Mouse (Mus musculus) right cerebral cortex, postnatal 25 days (tissue): Measurements from ENCODE around the gene Hspb1.

ENCODE experiments used
- DNase-seq: peaks from one replicate; pipeline ENCODE4 v3.0.0; 2022

Gene Hspb1

GRCm38 (mm10) chr5:135887675-135888102, at the start of gene Hspb1:
TSS of gene Hspb1 (plus strand) at chr5:135887919.
- no peak for DNase-seq

- no peak for DNase-seq
These were observed 46.1 kb upstream of the Hspb1 start for GRCm38 (mm10) chr5:135841651-135842050.

GRCm38 (mm10) chr5:135843418-135843817, 44.3 kb upstream of the Hspb1 start:
- no peak for DNase-seq

- DNase-seq, result no peak
These were observed 41.9 kb upstream of the Hspb1 start for GRCm38 (mm10) chr5:135845676-135846320.

- DNase-seq, result no peak
These were observed 40.3 kb upstream of the Hspb1 start for GRCm38 (mm10) chr5:135847460-135847859.

GRCm38 (mm10) chr5:135847881-135848280, 39.8 kb upstream of the Hspb1 start:
- no peak for DNase-seq

- DNase-seq, result peak; percentile 31
These were observed 36.7 kb upstream of the Hspb1 start for GRCm38 (mm10) chr5:135851024-135851423.

GRCm38 (mm10) chr5:135851481-135851880, 36.2 kb upstream of the Hspb1 start:
- no peak for DNase-seq

- no peak for DNase-seq
These were observed 35.3 kb upstream of the Hspb1 start for GRCm38 (mm10) chr5:135852421-135852820.

- no peak for DNase-seq
These were observed 34.0 kb upstream of the Hspb1 start for GRCm38 (mm10) chr5:135853731-135854130.

- DNase-seq, result peak; percentile 73
These were observed 32.6 kb upstream of the Hspb1 start for GRCm38 (mm10) chr5:135855156-135855555.

- DNase-seq, result no peak
These were observed 21.1 kb upstream of the Hspb1 start for GRCm38 (mm10) chr5:135866662-135867061.

GRCm38 (mm10) chr5:135867637-135868593, 19.8 kb upstream of the Hspb1 start:
- peak; percentile 71 for DNase-seq

GRCm38 (mm10) chr5:135868653-135869052, 19.1 kb upstream of the Hspb1 start:
- DNase-seq, result no peak

GRCm38 (mm10) chr5:135869661-135870423, 17.9 kb upstream of the Hspb1 start:
- DNase-seq, result no peak

- DNase-seq, result no peak
These were observed 17.2 kb upstream of the Hspb1 start for GRCm38 (mm10) chr5:135870505-135870904.

- no peak for DNase-seq
These were observed 14.7 kb upstream of the Hspb1 start for GRCm38 (mm10) chr5:135872996-135873395.

- no peak for DNase-seq
These were observed 14.0 kb upstream of the Hspb1 start for GRCm38 (mm10) chr5:135873753-135874152.

- peak; percentile 45 for DNase-seq
These were observed 10.5 kb upstream of the Hspb1 start for GRCm38 (mm10) chr5:135877180-135877579.

GRCm38 (mm10) chr5:135877831-135878231, 9.9 kb upstream of the Hspb1 start:
- DNase-seq, result no peak

GRCm38 (mm10) chr5:135879449-135880158, 8.1 kb upstream of the Hspb1 start:
- no peak for DNase-seq

GRCm38 (mm10) chr5:135884641-135885040, 3.1 kb upstream of the Hspb1 start:
- DNase-seq, result no peak
